Mouse (Mus musculus) spleen, adult 12 weeks (tissue): Measurements from ENCODE around the gene Hoxb7.

Source experiments
- DNase-seq: peaks from one replicate; pipeline ENCODE4 v3.0.0; 2022; ENCODE audit warnings: low spot score

Gene Hoxb7

DNA sequence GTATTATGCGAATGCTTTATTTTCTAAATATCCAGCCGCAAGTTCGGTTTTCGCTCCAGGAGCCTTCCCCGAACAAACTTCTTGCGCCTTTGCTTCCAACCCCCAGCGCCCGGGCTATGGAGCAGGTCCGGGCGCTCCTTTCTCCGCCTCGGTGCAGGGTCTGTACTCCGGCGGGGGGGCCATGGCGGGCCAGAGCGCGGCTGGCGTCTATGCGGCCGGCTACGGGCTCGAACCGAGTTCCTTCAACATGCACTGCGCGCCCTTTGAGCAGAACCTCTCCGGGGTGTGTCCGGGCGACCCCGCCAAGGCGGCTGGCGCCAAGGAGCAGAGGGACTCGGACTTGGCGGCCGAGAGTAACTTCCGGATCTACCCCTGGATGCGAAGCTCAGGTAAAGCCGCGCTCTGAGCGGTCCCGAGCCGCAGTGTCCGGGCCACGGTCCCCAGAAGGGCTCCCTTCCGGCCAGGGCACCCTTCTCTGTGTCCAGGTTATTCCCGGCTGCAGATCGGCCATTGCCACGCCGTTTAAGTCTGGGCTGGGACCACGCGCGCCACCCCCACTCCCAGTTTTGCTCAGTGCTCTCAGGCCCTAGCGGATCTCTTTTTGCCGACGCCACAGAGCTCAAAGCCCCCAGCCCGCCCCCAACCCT lies 439 bp downstream of the Hoxb7 start:
- DNase-seq: no peak

GRCm38 (mm10) chr11:96287411-96287810 lies 988 bp downstream of the Hoxb7 start:
- DNase-seq: no peak

DNA sequence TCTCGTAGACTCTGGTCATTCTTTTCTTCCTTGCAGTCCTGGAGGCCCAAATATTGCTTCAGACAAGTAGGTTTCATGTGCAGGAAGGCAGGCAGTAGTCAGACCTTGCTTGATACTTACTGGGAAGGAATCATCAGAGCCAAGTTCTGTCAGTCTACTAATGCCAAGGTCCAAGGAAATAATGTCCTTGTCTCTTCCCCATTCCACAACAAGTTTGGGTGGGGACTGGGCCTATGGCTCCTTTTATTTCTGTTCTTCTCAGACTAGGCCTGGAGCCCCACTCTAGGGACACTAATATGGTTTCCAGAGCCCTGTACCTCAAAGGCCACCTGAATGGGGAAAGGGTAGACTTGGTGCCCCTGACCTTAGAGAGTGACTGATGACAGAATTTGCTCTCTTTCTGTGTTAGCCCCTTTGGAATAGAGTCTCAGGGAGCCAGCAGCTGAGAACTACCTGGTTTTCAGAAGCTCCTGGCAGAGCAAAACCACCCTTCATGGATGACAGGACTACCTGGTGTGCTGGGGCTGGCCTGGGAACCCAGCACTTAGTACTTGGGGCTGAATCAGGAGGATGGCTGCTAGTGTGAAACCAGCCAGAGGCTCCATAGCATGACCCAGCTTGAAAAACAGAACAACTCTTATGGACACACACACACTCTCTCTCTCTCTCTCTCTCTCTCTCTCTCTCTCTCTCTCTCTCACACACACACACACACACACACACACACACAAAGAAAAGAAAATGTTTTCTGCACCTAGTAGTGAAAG lies 2.2 kb downstream of the Hoxb7 start:
- no peak for DNase-seq

- no peak for DNase-seq
Observed at GRCm38 (mm10) chr11:96289293-96289692, 2.9 kb downstream of the Hoxb7 start.

- no peak for DNase-seq
Observed at GRCm38 (mm10) chr11:96289837-96290236, 3.4 kb downstream of the Hoxb7 start.

GRCm38 (mm10) chr11:96290705-96291355 lies 4.4 kb downstream of the Hoxb7 start:
- no peak for DNase-seq

GRCm38 (mm10) chr11:96291681-96292564 lies 5.5 kb downstream of the Hoxb7 start, which contains the start of gene Hoxb6:
Gene Hoxb6, plus strand, starts transcription at chr11:96292476.
- DNase-seq: no peak

- no peak for DNase-seq
Observed at GRCm38 (mm10) chr11:96292565-96293301, 6.3 kb downstream of the Hoxb7 start.

DNA sequence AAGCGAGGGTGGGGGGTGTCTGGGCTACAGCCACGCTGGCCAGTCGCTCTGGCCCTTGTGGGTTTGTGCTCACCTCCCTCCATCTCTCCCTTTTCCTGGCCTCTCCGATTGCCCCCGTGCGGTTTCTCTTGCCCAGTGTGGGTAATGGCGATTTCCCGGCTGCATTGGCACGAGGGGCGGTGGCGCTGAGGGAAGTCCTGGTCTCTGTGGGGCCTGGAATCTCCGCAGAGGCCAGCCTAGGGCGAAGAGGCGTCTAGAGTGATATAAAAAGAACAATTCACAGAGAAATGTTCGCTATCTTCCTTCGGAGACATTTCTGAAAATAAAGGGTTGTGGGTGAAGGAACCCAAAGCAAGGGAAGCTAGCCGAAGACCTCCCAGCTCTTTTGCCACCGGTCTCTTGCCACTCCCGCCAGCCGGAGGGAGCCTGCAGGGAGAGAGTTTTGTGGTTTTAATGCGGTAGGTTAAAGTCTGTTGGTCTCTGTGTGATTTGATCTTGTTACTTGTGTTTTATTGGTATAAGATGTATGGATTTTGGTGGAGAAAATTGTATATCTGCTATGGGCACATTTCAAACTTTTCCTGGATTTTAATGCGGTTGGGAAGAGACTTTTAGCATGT lies 7.0 kb downstream of the Hoxb7 start:
- no peak for DNase-seq

DNA sequence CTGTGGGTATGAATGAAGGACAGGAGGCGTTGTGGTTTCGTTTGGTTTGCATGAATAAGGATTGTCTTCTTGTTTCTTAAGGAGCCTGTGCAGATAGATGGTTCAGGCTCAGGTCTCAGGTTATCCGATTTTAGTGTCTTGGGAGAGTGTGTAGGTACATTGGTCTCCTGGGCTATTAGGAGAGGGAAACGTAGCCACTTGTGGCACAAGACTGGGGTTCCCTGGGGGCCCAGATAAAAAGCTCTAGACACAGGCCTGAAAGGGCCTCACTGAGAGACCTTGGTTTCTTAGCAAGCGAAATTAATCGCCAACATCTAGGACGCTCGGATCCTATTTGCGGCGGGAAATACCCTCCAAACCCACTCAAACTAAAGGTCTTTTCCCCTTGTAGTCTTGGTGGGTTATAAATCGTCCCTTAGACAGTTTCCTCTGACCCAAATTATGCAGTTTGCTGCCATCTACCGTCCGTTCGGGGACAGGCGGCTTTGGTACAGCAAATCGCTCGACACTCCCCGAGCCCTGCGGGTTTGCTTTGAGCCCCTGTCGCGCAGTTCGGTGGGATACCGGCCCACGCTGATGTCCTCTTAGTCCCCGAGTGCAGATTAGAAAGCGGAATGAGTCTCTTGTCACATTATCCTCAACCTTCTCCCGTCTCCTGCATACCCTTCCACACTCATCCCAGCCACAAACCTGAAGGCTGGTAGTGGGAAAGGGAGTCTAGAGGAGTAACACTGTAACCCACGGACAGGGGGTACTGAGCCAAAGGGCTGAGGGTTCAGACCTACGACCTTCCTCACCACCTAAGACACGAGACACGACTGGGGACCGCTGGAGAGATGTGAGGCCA lies 8.0 kb downstream of the Hoxb7 start:
- peak; percentile 37 for DNase-seq

DNA sequence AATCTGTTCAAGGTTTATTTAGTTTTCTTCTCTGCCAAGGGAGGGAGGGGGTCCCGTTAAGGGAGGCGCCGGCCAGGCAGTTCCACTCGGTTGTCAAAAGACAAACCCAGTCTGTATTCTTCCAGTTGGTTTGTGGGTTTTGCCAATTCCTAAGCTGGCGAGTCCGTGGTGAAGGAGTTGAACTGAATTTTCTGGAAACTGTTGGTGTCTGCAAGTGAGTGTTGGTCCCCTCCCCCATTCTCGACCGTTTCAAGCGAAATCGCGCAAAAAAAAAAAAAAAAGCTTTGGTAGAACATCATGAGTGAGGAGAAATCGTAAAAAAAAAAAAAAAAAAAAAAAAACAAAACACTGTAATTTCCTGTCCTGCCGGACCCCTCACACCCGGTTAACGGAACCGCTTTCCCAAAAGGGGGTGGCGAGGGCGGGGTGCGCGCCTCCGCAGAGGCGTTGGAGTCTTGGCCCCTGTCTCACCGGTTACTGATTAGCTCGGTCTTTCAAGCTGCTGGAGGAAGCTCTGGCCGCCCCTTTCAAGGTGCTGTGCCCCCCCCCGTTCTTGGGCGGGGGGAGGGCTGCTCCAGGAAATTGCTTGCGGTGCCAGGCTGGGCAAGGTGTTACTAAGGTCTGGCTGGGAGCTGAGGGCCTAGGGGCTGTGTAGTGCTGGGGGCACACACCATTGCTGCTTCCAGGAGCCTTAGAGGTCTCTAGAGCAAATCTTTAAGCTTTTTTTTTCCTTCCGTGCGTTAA lies 8.8 kb downstream of the Hoxb7 start:
- no peak for DNase-seq

- no peak for DNase-seq
Observed at GRCm38 (mm10) chr11:96296997-96297396, 10.6 kb downstream of the Hoxb7 start.

GRCm38 (mm10) chr11:96297428-96297827 lies 11.0 kb downstream of the Hoxb7 start:
- no peak for DNase-seq

DNA sequence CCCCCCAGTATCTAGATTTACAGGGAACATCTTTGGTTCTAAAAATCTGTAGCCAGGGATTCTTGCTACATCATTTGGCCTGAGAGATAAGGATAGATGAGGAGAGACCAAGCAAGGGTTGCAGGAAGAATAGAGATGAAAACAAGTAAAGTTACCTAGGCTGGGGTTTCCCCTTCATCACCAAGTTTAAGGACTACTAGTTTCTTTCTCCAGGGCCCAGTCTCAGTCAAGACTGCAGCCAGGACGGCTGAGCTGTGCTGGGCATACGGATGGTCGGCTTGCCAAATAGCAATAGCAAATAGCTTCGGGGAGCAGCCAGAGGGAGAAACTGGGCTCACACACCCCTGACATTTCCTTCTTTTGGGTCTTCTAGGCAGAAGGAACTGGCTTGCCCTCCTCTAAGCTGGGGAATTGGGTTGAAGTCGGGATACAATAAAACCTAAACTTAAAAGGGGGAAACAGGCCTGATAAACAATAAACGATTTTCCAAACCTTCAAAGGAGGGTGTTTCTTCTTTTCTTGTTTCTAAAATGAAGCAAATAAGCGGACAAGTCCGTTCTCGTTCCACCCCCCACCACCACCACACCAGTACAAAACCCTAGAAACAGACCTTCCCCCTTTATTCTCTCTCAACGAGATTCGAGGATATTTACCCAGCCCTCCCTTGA lies 11.7 kb downstream of the Hoxb7 start:
- DNase-seq: no peak

DNA sequence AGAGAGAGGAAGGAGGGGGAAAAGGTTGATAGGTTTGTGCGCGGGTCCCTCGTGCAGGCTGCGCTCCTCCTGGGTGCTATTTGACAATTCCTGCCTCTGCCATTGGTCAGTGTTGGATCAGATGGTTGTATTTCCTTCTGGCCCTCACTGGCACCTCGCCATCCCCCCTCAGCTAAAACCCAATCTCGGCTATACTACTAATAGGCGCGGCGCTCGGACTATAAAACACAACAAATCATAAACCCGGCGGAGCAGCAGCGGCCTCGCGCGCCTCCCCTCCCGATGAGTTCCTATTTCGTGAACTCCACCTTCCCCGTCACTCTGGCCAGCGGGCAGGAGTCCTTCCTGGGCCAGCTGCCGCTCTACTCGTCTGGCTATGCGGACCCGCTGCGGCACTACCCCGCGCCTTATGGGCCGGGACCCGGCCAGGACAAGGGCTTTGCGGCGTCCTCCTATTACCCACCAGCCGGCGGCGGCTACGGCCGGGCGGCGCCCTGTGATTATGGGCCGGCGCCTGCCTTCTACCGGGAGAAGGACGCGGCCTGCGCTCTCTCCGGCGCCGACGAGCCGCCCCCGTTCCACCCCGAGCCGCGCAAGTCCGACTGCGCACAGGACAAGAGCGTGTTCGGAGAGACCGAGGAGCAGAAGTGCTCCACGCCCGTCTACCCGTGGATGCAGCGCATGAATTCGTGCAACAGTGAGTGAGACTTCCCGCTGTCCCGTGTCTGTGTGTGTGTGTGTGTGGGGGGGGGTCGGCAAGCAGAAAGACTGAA lies 12.7 kb downstream of the Hoxb7 start:
- no peak for DNase-seq

GRCm38 (mm10) chr11:96299781-96300180 lies 13.4 kb downstream of the Hoxb7 start:
- no peak for DNase-seq

DNA sequence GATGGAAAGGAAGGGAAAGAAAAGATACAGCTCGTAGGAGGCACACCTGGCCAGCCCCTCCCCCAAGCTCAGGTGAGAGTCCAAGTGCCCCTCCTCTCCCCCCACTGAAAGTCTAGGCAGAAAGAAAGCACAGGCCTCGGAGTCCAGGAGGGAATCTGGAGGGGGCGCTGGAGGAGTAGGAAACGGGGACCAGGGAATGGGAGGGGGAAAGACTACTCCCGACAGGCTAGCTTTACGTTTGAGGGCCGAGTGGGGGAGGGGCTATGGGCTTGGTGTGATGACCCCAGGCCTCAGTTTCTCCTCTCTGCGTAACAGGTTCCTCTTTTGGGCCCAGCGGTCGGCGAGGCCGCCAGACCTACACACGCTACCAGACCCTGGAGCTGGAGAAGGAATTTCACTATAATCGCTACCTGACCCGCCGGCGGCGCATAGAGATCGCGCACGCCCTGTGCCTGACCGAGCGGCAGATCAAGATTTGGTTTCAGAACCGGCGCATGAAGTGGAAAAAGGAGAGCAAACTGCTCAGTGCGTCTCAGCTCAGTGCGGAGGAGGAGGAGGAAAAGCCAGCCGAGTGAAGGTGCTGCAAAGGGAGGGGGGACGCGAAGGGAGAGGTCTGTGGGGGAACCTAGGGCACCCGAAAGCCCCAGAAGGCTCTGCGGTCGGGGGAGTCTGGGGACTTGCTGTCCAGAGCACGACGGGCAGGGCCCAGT lies 14.1 kb downstream of the Hoxb7 start:
- no peak for DNase-seq
